Mouse (Mus musculus): ENCODE data around the gene Olfr1230. TPM values are rescaled to one million over a fixed set of nuclear protein-coding genes. Genes with fewer than 3 reads are reported as not detected.

Gene Olfr1230
- total RNA-seq (2023): not detected

GRCm38 (mm10) chr2:89297168-89297567 lies at the start of gene Olfr1230:
Gene Olfr1230 (minus strand): TSS chr2:89297268.

GRCm38 (mm10) chr2:89342298-89342697 lies 45.2 kb upstream of the Olfr1230 start, which contains the start of gene Olfr1233:
Gene Olfr1233 (minus strand): TSS chr2:89342398.

GRCm38 (mm10) chr2:89329575-89329974 lies 32.5 kb upstream of the Olfr1230 start, which contains the start of gene Olfr1232:
Gene Olfr1232 (minus strand): TSS chr2:89329675.

GRCm38 (mm10) chr2:89306974-89307373 lies 9.9 kb upstream of the Olfr1230 start, which contains the start of gene Olfr1231:
Gene Olfr1231 (minus strand): TSS chr2:89307074.

GRCm38 (mm10) chr2:89287914-89288313 lies 9.2 kb downstream of the Olfr1230 start, which contains the start of gene Olfr1229:
Gene Olfr1229 (minus strand): TSS chr2:89288014.

GRCm38 (mm10) chr2:89253962-89254361 lies 43.1 kb downstream of the Olfr1230 start, which contains the start of gene Olfr1228:
Gene Olfr1228 (minus strand): TSS chr2:89254062.

Other genes starting within 250 kb of the Olfr1230 start
- gene Olfr1218, start 236.1 kb downstream of the Olfr1230 start, total RNA-seq (2023): not detected
- not detected for gene Olfr1219, start 213.8 kb downstream of the Olfr1230 start, total RNA-seq (2023)
- not detected for gene Olfr1220, start 190.4 kb downstream of the Olfr1230 start, total RNA-seq (2023)
- not detected for gene Olfr1221, start 180.0 kb downstream of the Olfr1230 start, total RNA-seq (2023)
- gene Olfr1222, start 164.2 kb downstream of the Olfr1230 start, total RNA-seq (2023): not detected
- not detected for gene Olfr1223, start 145.7 kb downstream of the Olfr1230 start, total RNA-seq (2023)
- not detected for gene Olfr1224-ps1, start 133.2 kb downstream of the Olfr1230 start, total RNA-seq (2023)
- not detected for gene Olfr1225, start 122.6 kb downstream of the Olfr1230 start, total RNA-seq (2023)
- not detected for gene Olfr1226, start 97.2 kb downstream of the Olfr1230 start, total RNA-seq (2023)
- gene Olfr1228, start 43.2 kb downstream of the Olfr1230 start, total RNA-seq (2023): not detected
- gene Olfr1229, start 9.3 kb downstream of the Olfr1230 start, total RNA-seq (2023): not detected
- not detected for gene Olfr1231, start 9.8 kb upstream of the Olfr1230 start, total RNA-seq (2023)
- not detected for gene Olfr1232, start 32.4 kb upstream of the Olfr1230 start, total RNA-seq (2023)
- not detected for gene Olfr1233, start 45.1 kb upstream of the Olfr1230 start, total RNA-seq (2023)
- gene Olfr1234, start 67.6 kb upstream of the Olfr1230 start, total RNA-seq (2023): not detected
- gene Olfr1238, start 112.4 kb upstream of the Olfr1230 start, total RNA-seq (2023): not detected
- gene Olfr1239, start 123.1 kb upstream of the Olfr1230 start, total RNA-seq (2023): not detected
- gene Olfr1240, start 145.7 kb upstream of the Olfr1230 start, total RNA-seq (2023): not detected
- not detected for gene Olfr1241, start 189.9 kb upstream of the Olfr1230 start, total RNA-seq (2023)
- not detected for gene Olfr1242, start 201.1 kb upstream of the Olfr1230 start, total RNA-seq (2023)
- not detected for gene Olfr1243, start 234.2 kb upstream of the Olfr1230 start, total RNA-seq (2023)